Mouse (Mus musculus): ENCODE data around the gene Krt222.

The Krt222 gene

GRCm38 (mm10) chr11:99238468-99238867 lies 5.4 kb downstream of the Krt222 start:
- in situ Hi-C loops (cut with MboI, MseI): no loop called here

GRCm38 (mm10) chr11:99231049-99231816 lies 12.7 kb downstream of the Krt222 start:
- in situ Hi-C loops (cut with MboI, MseI): loop anchor here (5.0 kb wide), 1 partner anchor 39 kb away; no protein-coding TSS in a partner anchor

GRCm38 (mm10) chr11:99230261-99231048 lies 13.4 kb downstream of the Krt222 start, which contains the start of gene Smarce1:
Gene Smarce1, minus strand, starts transcription at chr11:99231017.
- in situ Hi-C loops (cut with MboI, MseI): loop anchor here (5.0 kb wide), 1 partner anchor 38 kb away; no protein-coding TSS in a partner anchor

- in situ Hi-C loops (cut with MboI, MseI): loop anchor here (5.0 kb wide), 1 partner anchor 37 kb away; no protein-coding TSS in a partner anchor
Observed at GRCm38 (mm10) chr11:99229641-99230260, 14.1 kb downstream of the Krt222 start.

- in situ Hi-C loops (cut with MboI, MseI): no loop called here
Observed at GRCm38 (mm10) chr11:99226298-99226697, 17.6 kb downstream of the Krt222 start.

GRCm38 (mm10) chr11:99223310-99223709 lies 20.6 kb downstream of the Krt222 start:
- in situ Hi-C loops (cut with MboI, MseI): no loop called here

- in situ Hi-C loops (cut with MboI, MseI): no loop called here
Observed at GRCm38 (mm10) chr11:99221811-99222210, 22.1 kb downstream of the Krt222 start.

GRCm38 (mm10) chr11:99217248-99217986 lies 26.5 kb downstream of the Krt222 start:
- in situ Hi-C loops (cut with MboI, MseI): loop anchor here (10.0 kb wide), 1 partner anchor 213 kb away; no protein-coding TSS in a partner anchor

- in situ Hi-C loops (cut with MboI, MseI): loop anchor here (10.0 kb wide), 1 partner anchor 211 kb away; no protein-coding TSS in a partner anchor
Observed at GRCm38 (mm10) chr11:99216181-99216580, 27.7 kb downstream of the Krt222 start.

GRCm38 (mm10) chr11:99212693-99213092 lies 31.2 kb downstream of the Krt222 start:
- in situ Hi-C loops (cut with MboI, MseI): loop anchor here (10.0 kb wide), 1 partner anchor 208 kb away; no protein-coding TSS in a partner anchor

GRCm38 (mm10) chr11:99211964-99212363 lies 31.9 kb downstream of the Krt222 start:
- in situ Hi-C loops (cut with MboI, MseI): loop anchor here (10.0 kb wide), 1 partner anchor 207 kb away; no protein-coding TSS in a partner anchor

GRCm38 (mm10) chr11:99208105-99208669 lies 35.7 kb downstream of the Krt222 start:
- in situ Hi-C loops (cut with MboI, MseI): no loop called here

- in situ Hi-C loops (cut with MboI, MseI): no loop called here
Observed at GRCm38 (mm10) chr11:99207449-99207848, 36.4 kb downstream of the Krt222 start.

GRCm38 (mm10) chr11:99206954-99207353 lies 36.9 kb downstream of the Krt222 start:
- in situ Hi-C loops (cut with MboI, MseI): no loop called here

- in situ Hi-C loops (cut with MboI, MseI): loop anchor here (5.0 to 10.0 kb wide), 2 partner anchors 103 to 196 kb away; partner anchors contain the start of gene Krt10
Observed at GRCm38 (mm10) chr11:99189154-99189582, 54.7 kb downstream of the Krt222 start.

GRCm38 (mm10) chr11:99187348-99187747 lies 56.5 kb downstream of the Krt222 start:
- in situ Hi-C loops (cut with MboI, MseI): loop anchor here (5.0 to 10.0 kb wide), 2 partner anchors 105 to 197 kb away; partner anchors contain the start of gene Krt10

GRCm38 (mm10) chr11:99186836-99187235 lies 57.0 kb downstream of the Krt222 start:
- in situ Hi-C loops (cut with MboI, MseI): loop anchor here (5.0 to 10.0 kb wide), 2 partner anchors 105 to 198 kb away; partner anchors contain the start of gene Krt10
